Mouse (Mus musculus) ES-Bruce4 (cell line): ENCODE data around the gene Pde6h.

Experiments
- CTCF ChIP-seq: IDR thresholded peaks from one replicate; pipeline ENCODE4 v1.8.1; 2011; ENCODE audit warnings: low read depth, low read length
- EP300 ChIP-seq: IDR thresholded peaks from 2 replicates; pipeline ENCODE4 v1.6.1; 2011; ENCODE audit warnings: low read depth, low read length; ENCODE audit not compliant: insufficient read depth
- POLR2A ChIP-seq: IDR thresholded peaks from one replicate; pipeline ENCODE4 v1.8.1; 2011; ENCODE audit warnings: low read length; ENCODE audit not compliant: insufficient read depth

DNA sequence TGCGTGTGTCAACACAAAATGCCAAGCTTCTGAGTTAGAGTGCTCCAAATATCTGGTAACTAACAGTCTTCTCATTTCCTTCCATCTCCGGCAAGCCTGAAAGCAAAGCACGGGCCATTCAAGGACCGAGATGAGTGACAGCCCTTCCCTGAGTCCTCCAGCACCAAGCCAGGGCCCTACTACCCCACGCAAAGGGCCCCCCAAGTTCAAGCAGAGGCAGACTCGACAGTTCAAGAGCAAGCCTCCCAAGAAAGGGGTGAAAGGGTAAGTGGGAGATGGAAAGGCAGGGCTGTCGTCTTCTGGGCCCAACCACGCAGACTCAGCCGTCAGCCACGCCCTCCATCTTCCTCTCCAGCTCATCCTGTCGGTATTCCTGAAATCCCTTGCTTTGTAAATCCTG, 35.5 kb downstream of the Pde6h start:
- TF ChIP-seq POLR2A (no peak), EP300 (no peak), CTCF (no peak)
